Mouse (Mus musculus): ENCODE measurements around the gene Prtg. TPM values are rescaled to one million over a fixed set of nuclear protein-coding genes. Genes with fewer than 3 reads are reported as not detected.

Prtg gene
- polyA plus RNA-seq, 1 experiment from 2014 or later = 0.19 TPM

DNA sequence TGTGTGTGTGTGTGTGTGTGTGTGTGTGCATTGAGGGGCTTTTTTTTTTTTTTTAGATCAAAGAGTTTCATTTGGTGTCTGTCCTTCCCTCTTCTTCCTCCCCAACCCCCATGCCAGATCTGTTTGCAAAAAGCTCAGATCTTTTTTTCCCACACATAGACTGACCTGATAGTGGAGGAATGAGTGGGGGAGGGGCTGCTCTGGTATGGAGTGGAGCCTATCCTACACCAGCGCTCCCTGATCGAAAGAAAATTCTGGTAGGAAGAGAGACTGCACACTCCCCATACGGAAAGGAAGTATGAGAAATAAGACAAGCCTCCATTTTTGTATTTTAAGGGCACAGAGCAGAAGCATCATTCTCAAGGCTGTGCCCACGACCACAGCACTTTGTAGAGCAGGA is 25.2 kb upstream of the Prtg start:
- H3K9me3 ChIP-seq (ENCODE audit: control insufficient read depth, low read length) = no peaks in the 10 kb centered on the region
- H3K4me3 ChIP-seq (replicated peaks; ENCODE audit: low read length) = no peak overlapping the region
- no peak for ATAC-seq
- H3K27ac ChIP-seq (ENCODE audit: low read length) = no peak overlapping the region
- H3K4me1 ChIP-seq (replicated peaks; ENCODE audit: control insufficient read depth, insufficient read depth, low read length) = no peaks in the 10 kb centered on the region
- H3K9ac ChIP-seq (replicated peaks; ENCODE audit: low read depth, low read length) = no peak overlapping the region
- no peaks in the 10 kb centered on the region for H3K36me3 ChIP-seq (ENCODE audit: control insufficient read depth, insufficient read depth)
- H3K27me3 ChIP-seq (replicated peaks; ENCODE audit: control insufficient read depth, insufficient read depth, low read length) = 0 out of 2 replicates have a peak, but pooled peaks cover 3% of the 10 kb centered on the region
- H3K4me2 ChIP-seq (ENCODE audit: low read length) = no peak overlapping the region
- 55% methylated on average over 4 of the region's 4 CpGs for WGBS

DNA sequence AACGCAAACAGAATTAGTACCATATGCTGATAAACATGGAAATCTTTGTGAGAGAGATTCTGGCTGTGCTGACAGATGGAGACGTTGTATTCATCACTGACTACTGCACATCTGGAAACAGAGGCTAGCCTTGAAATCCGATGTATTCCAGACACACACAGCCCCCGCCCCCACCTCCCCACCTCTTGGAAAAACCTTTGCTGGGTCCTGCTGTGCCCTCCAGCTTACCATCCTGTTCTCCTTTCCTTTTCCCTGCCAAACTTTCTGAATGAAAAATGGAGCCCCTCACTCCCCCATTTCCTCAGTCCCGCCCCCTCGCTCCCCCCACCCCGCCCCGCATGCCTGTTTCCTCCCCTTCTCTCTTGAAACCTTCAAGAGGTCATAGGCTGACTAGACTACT is 24.6 kb upstream of the Prtg start:
- H3K36me3 ChIP-seq (ENCODE audit: control insufficient read depth, insufficient read depth) = no peaks in the 10 kb centered on the region
- H3K27me3 ChIP-seq (replicated peaks; ENCODE audit: control insufficient read depth, insufficient read depth, low read length) = 0 out of 2 replicates have a peak, but pooled peaks cover 3% of the 10 kb centered on the region
- H3K9me3 ChIP-seq (ENCODE audit: control insufficient read depth, low read length) = no peaks in the 10 kb centered on the region
- ATAC-seq = no peak
- no peak overlapping the region for H3K4me2 ChIP-seq (ENCODE audit: low read length)
- 68% methylated on average over 8 of the region's 8 CpGs for WGBS
- H3K4me3 ChIP-seq (replicated peaks; ENCODE audit: low read length) = no peak overlapping the region
- H3K27ac ChIP-seq (ENCODE audit: low read length) = no peak overlapping the region
- H3K4me1 ChIP-seq (replicated peaks; ENCODE audit: control insufficient read depth, insufficient read depth, low read length) = no peaks in the 10 kb centered on the region
- H3K9ac ChIP-seq (replicated peaks; ENCODE audit: low read depth, low read length) = no peak overlapping the region

DNA sequence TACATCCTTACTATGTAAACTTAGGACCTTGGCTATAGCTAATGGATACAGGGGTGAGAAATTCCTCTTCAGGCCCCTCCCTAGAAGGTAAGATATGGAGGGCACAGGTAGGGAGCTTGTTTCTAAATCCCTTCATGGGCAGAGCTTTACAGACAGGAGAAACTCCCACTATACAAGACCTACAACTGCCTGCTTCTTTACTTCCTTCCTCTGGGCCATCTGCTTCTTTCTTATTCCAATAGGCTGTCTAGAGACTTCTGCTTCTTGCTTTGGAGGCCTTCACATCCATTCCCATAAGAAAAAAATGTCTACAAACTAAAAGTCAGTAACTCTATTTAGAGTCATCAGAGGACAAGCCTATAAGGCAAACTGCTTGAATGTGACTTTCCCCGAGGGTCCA is 18.9 kb upstream of the Prtg start:
- no peak overlapping the region for H3K27ac ChIP-seq (ENCODE audit: low read length)
- 79% methylated on average over 1 of the region's 1 CpGs for WGBS
- no peak overlapping the region for H3K9ac ChIP-seq (replicated peaks; ENCODE audit: low read depth, low read length)
- no peak overlapping the region for H3K4me2 ChIP-seq (ENCODE audit: low read length)
- H3K4me3 ChIP-seq (replicated peaks; ENCODE audit: low read length) = no peak overlapping the region
- no peaks in the 10 kb centered on the region for H3K36me3 ChIP-seq (ENCODE audit: control insufficient read depth, insufficient read depth)
- no peak for ATAC-seq
- H3K27me3 ChIP-seq (replicated peaks; ENCODE audit: control insufficient read depth, insufficient read depth, low read length) = no peaks in the 10 kb centered on the region
- no peaks in the 10 kb centered on the region for H3K4me1 ChIP-seq (replicated peaks; ENCODE audit: control insufficient read depth, insufficient read depth, low read length)
- no peaks in the 10 kb centered on the region for H3K9me3 ChIP-seq (ENCODE audit: control insufficient read depth, low read length)

DNA sequence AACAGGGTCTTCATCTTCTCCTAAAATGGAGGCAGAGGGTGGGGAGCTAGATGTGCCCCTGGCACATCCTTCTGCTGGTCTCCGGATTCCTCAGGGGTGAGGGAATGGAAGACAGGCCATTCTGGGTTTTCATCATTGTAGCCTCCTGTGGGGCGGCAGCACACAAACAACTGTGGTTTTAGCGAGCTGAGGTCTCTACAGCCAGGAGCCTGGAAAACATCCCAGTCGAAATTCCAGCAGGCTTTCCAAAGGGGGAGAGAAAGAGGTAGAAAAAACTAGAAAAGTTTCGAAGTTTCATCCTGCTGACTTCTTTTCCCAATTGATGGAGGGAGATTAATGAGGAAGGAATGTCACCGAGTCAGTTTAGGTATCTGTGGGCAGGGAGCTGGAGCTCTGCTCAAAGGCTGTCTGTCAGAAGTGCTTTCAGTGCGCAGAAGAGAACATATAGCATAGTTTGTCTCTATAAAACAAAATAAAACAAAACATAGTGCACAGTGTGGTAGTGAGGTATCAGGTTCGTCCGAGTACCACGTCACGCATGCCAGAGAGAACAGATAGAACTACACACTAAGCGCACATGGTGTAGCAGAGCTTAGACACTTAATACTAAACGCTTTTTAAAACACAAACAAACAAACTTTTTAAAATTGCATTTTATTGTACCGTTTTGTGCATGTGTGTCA is 16.0 kb upstream of the Prtg start:
- no peak overlapping the region for H3K27ac ChIP-seq (ENCODE audit: low read length)
- H3K9ac ChIP-seq (replicated peaks; ENCODE audit: low read depth, low read length) = no peak overlapping the region
- no peak for ATAC-seq
- no peaks in the 10 kb centered on the region for H3K27me3 ChIP-seq (replicated peaks; ENCODE audit: control insufficient read depth, insufficient read depth, low read length)
- H3K4me3 ChIP-seq (replicated peaks; ENCODE audit: low read length) = no peak overlapping the region
- H3K4me2 ChIP-seq (ENCODE audit: low read length) = no peak overlapping the region
- no peaks in the 10 kb centered on the region for H3K9me3 ChIP-seq (ENCODE audit: control insufficient read depth, low read length)
- no peaks in the 10 kb centered on the region for H3K36me3 ChIP-seq (ENCODE audit: control insufficient read depth, insufficient read depth)
- H3K4me1 ChIP-seq (replicated peaks; ENCODE audit: control insufficient read depth, insufficient read depth, low read length) = no peaks in the 10 kb centered on the region
- 51% methylated on average over 14 of the region's 14 CpGs for WGBS

DNA sequence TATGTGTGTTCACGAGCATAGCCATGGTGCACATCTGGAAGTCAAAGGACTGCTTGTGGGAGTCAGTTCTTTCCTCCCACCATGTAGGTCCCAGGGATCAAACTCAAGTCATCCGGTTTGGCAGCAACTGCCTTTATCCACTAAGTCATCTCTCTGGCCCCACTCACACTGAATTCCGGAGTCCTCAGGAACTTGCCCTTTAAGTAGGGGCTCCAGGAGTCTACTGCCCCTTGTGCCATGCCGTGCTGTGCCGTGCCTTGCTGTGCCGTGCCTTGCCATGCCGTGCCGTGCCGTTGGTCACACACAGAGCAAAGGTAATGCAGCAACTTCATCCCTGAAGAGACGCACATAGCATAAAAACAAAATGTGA is 15.5 kb upstream of the Prtg start:
- no peak overlapping the region for H3K9ac ChIP-seq (replicated peaks; ENCODE audit: low read depth, low read length)
- H3K36me3 ChIP-seq (ENCODE audit: control insufficient read depth, insufficient read depth) = no peaks in the 10 kb centered on the region
- no peaks in the 10 kb centered on the region for H3K4me1 ChIP-seq (replicated peaks; ENCODE audit: control insufficient read depth, insufficient read depth, low read length)
- H3K27me3 ChIP-seq (replicated peaks; ENCODE audit: control insufficient read depth, insufficient read depth, low read length) = no peaks in the 10 kb centered on the region
- H3K27ac ChIP-seq (ENCODE audit: low read length) = no peak overlapping the region
- 50% methylated on average over 10 of the region's 10 CpGs for WGBS
- H3K9me3 ChIP-seq (ENCODE audit: control insufficient read depth, low read length) = no peaks in the 10 kb centered on the region
- H3K4me2 ChIP-seq (ENCODE audit: low read length) = no peak overlapping the region
- no peak for ATAC-seq
- H3K4me3 ChIP-seq (replicated peaks; ENCODE audit: low read length) = no peak overlapping the region

DNA sequence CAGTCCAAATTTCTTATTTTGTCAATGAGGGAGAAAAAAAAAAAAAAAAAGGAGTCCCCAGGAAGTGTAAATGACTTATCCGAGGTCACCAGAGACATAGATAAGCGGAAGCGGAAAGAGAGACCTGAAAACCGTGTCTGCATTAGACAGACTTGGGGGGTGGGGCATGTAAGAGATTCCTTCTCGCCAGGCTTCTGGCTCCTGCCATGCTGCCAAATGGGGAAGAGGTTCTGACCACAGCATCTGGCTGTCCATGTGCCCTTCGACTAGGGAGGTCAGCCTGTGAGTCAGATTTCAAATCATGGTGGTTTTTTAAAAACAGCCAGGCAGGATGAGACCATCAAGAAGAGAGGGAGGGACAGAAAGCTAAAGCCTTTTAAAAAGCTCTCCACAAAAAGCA is 15.0 kb upstream of the Prtg start:
- 27% methylated on average over 6 of the region's 6 CpGs for WGBS
- H3K36me3 ChIP-seq (ENCODE audit: control insufficient read depth, insufficient read depth) = no peaks in the 10 kb centered on the region
- H3K4me3 ChIP-seq (replicated peaks; ENCODE audit: low read length) = no peak overlapping the region
- no peaks in the 10 kb centered on the region for H3K27me3 ChIP-seq (replicated peaks; ENCODE audit: control insufficient read depth, insufficient read depth, low read length)
- no peak for ATAC-seq
- no peaks in the 10 kb centered on the region for H3K4me1 ChIP-seq (replicated peaks; ENCODE audit: control insufficient read depth, insufficient read depth, low read length)
- H3K9ac ChIP-seq (replicated peaks; ENCODE audit: low read depth, low read length) = no peak overlapping the region
- no peaks in the 10 kb centered on the region for H3K9me3 ChIP-seq (ENCODE audit: control insufficient read depth, low read length)
- H3K4me2 ChIP-seq (ENCODE audit: low read length) = no peak overlapping the region
- H3K27ac ChIP-seq (ENCODE audit: low read length) = no peak overlapping the region

GRCm38 (mm10) chr9:72795243-72795642 is 11.4 kb upstream of the Prtg start:
- no peaks in the 10 kb centered on the region for H3K36me3 ChIP-seq (ENCODE audit: control insufficient read depth, insufficient read depth)
- 81% methylated on average over 3 of the region's 3 CpGs for WGBS
- no peak overlapping the region for H3K4me3 ChIP-seq (replicated peaks; ENCODE audit: low read length)
- H3K4me1 ChIP-seq (replicated peaks; ENCODE audit: control insufficient read depth, insufficient read depth, low read length) = no peaks in the 10 kb centered on the region
- no peaks in the 10 kb centered on the region for H3K27me3 ChIP-seq (replicated peaks; ENCODE audit: control insufficient read depth, insufficient read depth, low read length)
- H3K9me3 ChIP-seq (ENCODE audit: control insufficient read depth, low read length) = no peaks in the 10 kb centered on the region
- ATAC-seq = no peak
- no peak overlapping the region for H3K4me2 ChIP-seq (ENCODE audit: low read length)
- no peak overlapping the region for H3K27ac ChIP-seq (ENCODE audit: low read length)
- no peak overlapping the region for H3K9ac ChIP-seq (replicated peaks; ENCODE audit: low read depth, low read length)

DNA sequence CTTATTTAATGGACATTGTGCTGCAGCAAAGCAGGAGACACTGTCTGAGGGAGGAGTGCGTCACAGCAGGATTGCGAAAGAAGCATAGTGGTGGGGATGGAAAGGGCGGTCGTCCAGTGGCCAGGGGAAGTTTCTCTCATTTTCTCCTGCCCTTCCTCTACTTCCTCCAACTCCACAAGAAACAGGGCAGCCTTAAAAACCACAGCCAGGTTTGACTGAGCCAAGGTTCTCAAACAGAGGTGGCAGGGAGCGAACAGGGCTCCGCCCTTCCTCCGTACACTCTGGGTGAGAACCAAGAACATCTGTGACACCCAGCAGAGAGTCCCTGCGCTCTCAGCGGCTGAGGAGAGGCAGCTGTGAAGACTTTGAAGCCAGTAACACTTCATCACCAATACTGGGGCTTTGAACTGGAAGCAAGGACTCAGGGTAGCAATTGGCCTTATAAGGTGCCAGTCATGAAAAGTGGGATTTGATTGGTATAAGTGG is 9.5 kb upstream of the Prtg start:
- Histone ChIP-seq H3K36me3 (ENCODE audit: control insufficient read depth, insufficient read depth) (no peaks in the 10 kb centered on the region), H3K9ac (replicated peaks; ENCODE audit: low read depth, low read length) (no peak overlapping the region), H3K4me1 (replicated peaks; ENCODE audit: control insufficient read depth, insufficient read depth, low read length) (no peaks in the 10 kb centered on the region), H3K4me3 (replicated peaks; ENCODE audit: low read length) (no peak overlapping the region), H3K4me2 (ENCODE audit: low read length) (no peak overlapping the region), H3K27ac (ENCODE audit: low read length) (no peak overlapping the region), H3K9me3 (ENCODE audit: control insufficient read depth, low read length) (no peaks in the 10 kb centered on the region), H3K27me3 (replicated peaks; ENCODE audit: control insufficient read depth, insufficient read depth, low read length) (no peaks in the 10 kb centered on the region)
- 60% methylated on average over 9 of the region's 9 CpGs for WGBS
- ATAC-seq = no peak

DNA sequence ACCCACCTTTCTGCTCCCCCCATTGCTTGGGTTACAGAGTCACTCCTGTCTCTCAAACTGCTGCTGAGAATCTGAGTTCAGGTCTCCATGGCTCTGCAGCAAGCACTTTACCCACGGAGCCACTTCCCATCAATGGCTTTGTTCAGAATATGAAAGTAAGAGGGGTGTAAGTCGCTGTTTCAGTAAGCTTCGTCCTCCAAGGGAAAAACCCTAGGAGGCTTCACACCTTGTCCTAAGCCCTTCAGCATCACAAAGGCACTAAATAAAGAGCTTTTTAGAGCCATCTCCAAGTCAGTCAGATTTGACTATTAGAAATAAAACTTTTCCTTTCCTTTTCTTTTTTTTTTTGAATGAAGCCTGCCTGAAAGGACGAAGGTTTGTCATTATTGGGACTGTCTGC is 3.4 kb upstream of the Prtg start:
- WGBS = 22% methylated on average over 4 of the region's 4 CpGs
- no peak for ATAC-seq
- Histone ChIP-seq H3K27me3 (replicated peaks; ENCODE audit: control insufficient read depth, insufficient read depth, low read length) (peaks cover 15% of the 10 kb centered on the region), H3K27ac (ENCODE audit: low read length) (no peak overlapping the region), H3K4me1 (replicated peaks; ENCODE audit: control insufficient read depth, insufficient read depth, low read length) (peaks cover 16% of the 10 kb centered on the region), H3K9ac (replicated peaks; ENCODE audit: low read depth, low read length) (no peak overlapping the region), H3K36me3 (ENCODE audit: control insufficient read depth, insufficient read depth) (no peaks in the 10 kb centered on the region), H3K4me2 (ENCODE audit: low read length) (no peak overlapping the region), H3K9me3 (ENCODE audit: control insufficient read depth, low read length) (no peaks in the 10 kb centered on the region), H3K4me3 (replicated peaks; ENCODE audit: low read length) (no peak overlapping the region)

- Histone ChIP-seq H3K9me3 (ENCODE audit: control insufficient read depth, low read length) (no peaks in the 10 kb centered on the region), H3K4me1 (replicated peaks; ENCODE audit: control insufficient read depth, insufficient read depth, low read length) (peaks cover 16% of the 10 kb centered on the region), H3K36me3 (ENCODE audit: control insufficient read depth, insufficient read depth) (no peaks in the 10 kb centered on the region), H3K27ac (ENCODE audit: low read length) (no peak overlapping the region), H3K4me3 (replicated peaks; ENCODE audit: low read length) (peak overlapping the region; percentile 71), H3K9ac (replicated peaks; ENCODE audit: low read depth, low read length) (no peak overlapping the region), H3K27me3 (replicated peaks; ENCODE audit: control insufficient read depth, insufficient read depth, low read length) (peaks cover 24% of the 10 kb centered on the region), H3K4me2 (ENCODE audit: low read length) (peak overlapping the region; percentile 100; the same call in 1 of the 2 replicates)
- ATAC-seq = no peak
- WGBS = 3% methylated on average over 14 of the region's 14 CpGs
Measured at GRCm38 (mm10) chr9:72806146-72806545, 528 bp upstream of the Prtg start.

Data from forebrain, embryonic 16.5 days (tissue).